Mouse (Mus musculus) layer of hippocampus, postnatal 10 days (tissue): ENCODE measurements around the gene Cstb. TPM values are rescaled to one million over a fixed set of nuclear protein-coding genes. Genes with fewer than 3 reads are reported as not detected.

ENCODE experiments used
- DNase-seq, 2 experiments: peaks; one replicate each; pipeline ENCODE4 v3.0.0; 2021; ENCODE audit warnings: low spot score in 2 of 2
- microRNA-seq, 2 experiments: library from miRNA; unstranded; fragments of <30 nt; microRNA quantifications; one replicate each; pipeline ENCODE4 v1.2.0; 2021
- total RNA-seq, 2 experiments: library from RNA; stranded (reverse); gene quantifications; 2 replicates each; pipeline ENCODE4 v1.2.3; 2021

Gene Cstb
- total RNA-seq, 2 experiments from 2014 or later, result 37.4 to 38.2 TPM

- no peak for DNase-seq
These were observed 33.1 kb downstream of the Cstb start for GRCm38 (mm10) chr10:78458348-78459111.

DNA sequence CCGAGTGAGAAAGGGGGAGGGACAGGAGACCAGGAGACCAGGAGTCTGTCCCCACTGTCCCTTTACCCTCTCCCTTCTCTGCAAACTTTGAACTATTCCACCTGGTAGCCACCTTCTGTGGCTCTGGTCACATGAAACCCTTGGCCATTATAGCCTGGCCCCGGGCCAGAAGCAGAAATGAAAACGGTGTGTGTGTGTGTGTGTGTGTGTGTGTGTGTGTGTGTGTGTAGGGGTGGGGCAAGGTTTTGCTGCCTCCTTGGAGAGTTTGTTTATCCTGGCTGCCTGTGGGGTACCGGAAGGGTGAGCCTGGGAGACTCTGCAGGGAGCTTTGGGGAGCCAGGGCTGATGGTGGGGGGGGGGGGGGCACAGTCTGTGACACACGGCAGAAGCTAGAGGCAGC, 35.0 kb downstream of the Cstb start:
- DNase-seq, result no peak

GRCm38 (mm10) chr10:78461767-78462166, 36.3 kb downstream of the Cstb start:
- DNase-seq, result no peak

DNA sequence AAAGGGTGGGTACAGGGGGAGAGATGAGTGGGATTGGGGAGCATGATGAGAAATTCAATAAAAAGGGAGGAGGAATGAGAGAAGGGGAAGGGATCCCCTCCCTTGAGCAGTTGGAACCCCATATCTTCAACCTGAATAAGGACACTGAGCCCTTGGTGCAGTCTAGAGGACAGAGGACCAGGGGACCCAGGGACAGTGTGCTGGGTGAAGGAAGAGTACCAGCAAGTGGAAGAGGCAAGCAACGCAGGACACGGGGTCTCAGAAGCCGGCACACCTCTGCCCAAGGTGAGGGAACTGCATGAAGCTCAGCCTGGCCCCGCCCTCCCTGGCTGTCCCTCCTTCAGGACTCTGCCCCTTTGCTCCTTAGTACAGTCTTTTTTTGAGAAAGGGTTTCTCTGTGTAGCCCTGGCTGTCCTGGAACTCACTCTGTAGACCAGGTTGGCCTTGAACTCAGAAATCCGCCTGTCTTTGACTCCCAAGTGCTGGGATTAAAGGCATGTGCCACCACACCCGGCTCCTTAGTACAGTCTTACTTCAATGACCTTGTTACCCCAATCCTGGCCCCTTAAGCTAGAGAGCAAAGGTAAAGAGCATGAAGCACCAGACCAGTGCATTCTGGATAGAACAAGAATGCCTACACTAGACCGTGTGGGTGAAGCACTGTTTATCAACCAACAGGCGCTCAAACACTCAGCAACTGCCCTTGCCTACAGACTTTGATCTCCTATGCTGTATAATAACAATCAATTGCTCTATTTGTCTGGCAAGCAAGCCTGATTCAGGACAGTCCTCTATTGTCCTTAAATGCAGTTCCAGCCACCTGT, 37.7 kb downstream of the Cstb start:
- DNase-seq, result no peak

- DNase-seq, result no peak
These were observed 38.3 kb downstream of the Cstb start for GRCm38 (mm10) chr10:78463769-78464167.

DNA sequence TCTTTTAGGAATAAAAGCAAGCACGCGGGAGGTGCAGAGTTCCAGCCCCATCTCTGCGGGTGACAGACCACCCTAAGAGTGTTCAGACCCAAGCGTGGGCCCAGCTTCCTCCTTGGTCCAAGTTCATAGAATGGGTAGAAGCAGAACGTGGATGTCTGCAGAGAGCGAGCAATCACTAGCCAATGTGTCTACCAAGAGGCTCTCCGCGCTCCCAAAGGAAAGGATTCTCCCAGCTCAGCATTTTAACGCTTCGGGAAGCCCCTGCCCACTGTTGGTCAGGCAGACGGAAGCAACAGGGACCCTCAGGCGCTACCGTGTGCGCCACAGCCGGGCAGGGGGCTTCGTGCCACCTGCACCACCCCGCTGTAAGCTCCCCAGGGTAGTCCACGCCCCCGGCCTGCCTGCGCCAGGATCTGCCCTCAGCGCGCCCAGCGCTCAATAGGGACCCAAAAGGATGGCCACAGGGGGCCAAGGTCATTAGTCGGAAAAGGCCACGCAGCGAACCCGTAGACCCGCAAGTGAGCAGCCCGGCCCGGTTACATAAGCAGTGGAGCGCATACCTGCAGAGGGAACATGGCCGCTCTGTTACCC, 38.8 kb downstream of the Cstb start:
- DNase-seq, result peak in 1 of 2 experiments; percentile 31

- DNase-seq, result peak; percentile 85 to 93
These were observed 39.3 kb downstream of the Cstb start, which contains the start of gene Pdxk for GRCm38 (mm10) chr10:78464792-78465207. Gene Pdxk, minus strand, starts transcription at chr10:78464975.

DNA sequence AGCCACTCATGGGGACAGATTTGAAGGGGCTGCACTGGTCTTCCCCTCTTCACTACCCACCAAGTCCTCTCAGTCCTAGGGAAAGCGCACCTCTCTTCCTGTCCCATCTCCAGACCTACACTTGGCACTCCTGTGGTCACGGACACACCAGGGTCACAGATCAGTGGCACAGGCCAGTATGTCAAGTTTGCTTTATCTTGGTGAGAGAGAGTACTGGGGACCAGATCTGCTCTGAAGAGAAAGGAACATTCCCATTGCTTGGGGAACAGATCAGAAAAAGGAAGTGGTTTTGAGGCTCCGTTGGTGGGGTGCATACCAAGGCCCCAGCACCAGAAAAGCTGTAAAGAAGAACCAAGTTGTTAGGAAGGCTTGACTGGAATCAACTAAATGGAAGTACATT, 40.0 kb downstream of the Cstb start:
- no peak for DNase-seq

GRCm38 (mm10) chr10:78466647-78467046, 41.2 kb downstream of the Cstb start:
- no peak for DNase-seq

- no peak for DNase-seq
These were observed 42.4 kb downstream of the Cstb start for GRCm38 (mm10) chr10:78467761-78468310.

DNA sequence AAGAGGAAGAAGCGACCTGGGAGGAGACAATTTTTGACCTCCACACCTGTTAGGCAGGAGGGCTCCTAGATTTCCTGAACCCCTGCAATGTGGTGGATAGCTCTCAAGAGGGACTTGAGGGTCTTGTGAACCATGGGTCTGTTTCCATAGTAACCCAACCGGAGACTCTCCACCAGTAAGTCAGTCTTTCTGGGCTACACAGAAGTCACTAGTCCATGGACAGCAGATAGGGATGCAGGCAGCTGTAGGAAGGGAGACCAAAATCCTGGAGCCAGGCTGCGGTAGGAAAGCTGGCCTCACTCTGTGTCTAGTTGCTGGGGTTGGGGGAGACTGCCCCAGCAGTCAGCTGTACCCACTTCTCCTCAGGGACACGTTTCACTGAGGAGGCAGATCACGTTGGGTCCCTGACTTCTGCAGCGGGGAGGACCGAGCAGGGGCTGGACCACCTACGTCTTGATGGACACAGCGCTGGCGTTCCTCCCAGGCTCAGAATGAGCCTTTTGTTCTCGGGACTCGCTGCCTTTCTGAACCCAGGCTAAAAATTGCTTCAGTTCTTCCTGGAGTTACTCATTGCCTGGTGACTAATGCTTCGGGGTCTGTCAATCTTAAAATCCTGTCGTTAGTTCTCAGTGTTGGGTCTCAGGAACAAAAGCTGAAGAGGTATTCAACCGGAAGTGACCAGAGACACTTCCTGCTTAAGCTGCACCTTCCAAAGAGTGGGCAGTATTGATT, 45.3 kb downstream of the Cstb start:
- DNase-seq, result no peak

DNA sequence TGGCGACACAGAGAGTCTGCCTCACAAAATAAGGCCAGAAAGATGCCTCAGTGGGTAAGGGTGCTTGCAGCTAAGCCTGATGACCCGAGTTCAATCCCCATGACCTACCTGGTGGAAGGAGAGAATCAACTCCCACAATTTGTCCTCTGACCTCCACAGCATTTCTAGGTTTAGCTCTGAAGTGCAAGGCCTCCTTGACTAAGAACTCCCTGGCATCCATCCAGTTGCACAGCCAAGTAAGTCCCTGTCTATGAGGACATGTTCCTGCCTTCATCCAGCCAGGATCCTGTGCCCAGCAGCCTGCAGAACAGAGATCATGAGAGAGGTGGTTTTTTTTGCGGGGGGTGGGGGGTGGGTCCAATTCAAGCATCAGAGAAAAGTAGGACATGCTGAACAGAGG, 46.6 kb downstream of the Cstb start:
- no peak for DNase-seq

- DNase-seq, result no peak
These were observed 48.0 kb downstream of the Cstb start for GRCm38 (mm10) chr10:78473434-78473833.

GRCm38 (mm10) chr10:78474759-78475158, 49.3 kb downstream of the Cstb start:
- DNase-seq, result no peak

DNA sequence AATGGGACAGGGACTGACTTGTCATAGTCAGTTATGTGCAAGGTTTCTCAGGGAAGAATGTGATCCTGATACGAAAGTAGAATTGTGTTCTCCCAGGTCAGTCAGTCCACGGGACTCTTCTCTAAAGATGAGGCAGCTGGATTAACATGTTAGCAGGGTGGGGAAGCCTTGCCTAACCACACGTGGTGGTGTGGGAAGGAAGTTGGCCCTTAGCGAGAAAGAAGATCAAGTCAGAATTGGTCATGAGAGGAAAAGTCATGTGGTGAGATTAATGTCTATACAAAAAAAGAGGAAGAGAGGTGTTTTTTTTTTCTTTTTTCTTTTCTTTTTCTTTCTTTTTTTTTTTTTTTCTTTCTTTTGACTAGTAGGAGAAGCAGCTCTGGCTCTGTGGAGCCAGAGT, 51.4 kb downstream of the Cstb start:
- no peak for DNase-seq

Small RNA genes lying within 50 kb of the gene (microRNA-seq; reads per million reads assigned to microRNA genes)
- gene Mir6410, result 0 reads per million in 2 experiments
- gene Mir6907, result 3.7 to 6.0 reads per million in 2 experiments
- gene Mir6908, result 0.39 to 1.1 reads per million in 2 experiments

Other genes with a start within 250 kb of the Cstb start
- gene Pwp2, start 240.5 kb upstream of the Cstb start, total RNA-seq, result 10 to 100 TPM; 18.1 to 21.0 TPM
- gene Trappc10, start 181.0 kb upstream of the Cstb start, total RNA-seq, result 10 to 100 TPM; 74.0 to 78.5 TPM
- gene Agpat3, start 73.2 kb upstream of the Cstb start, total RNA-seq, result 100 to 1,000 TPM; 247 to 258 TPM
- 100 to 1,000 TPM; 316 to 337 TPM for gene Rrp1, start 12.6 kb upstream of the Cstb start, total RNA-seq
- 10 to 100 TPM; 57.3 to 58.6 TPM for gene Pdxk, start 39.3 kb downstream of the Cstb start, total RNA-seq
- not detected for gene Olfr1358, start 91.8 kb downstream of the Cstb start, total RNA-seq
- gene Ilvbl, start 148.7 kb downstream of the Cstb start, total RNA-seq, result 10 to 100 TPM; 19.7 to 21.6 TPM
- 1 to 10 TPM; 4.8 to 6.2 TPM for gene Syde1, start 166.3 kb downstream of the Cstb start, total RNA-seq
- not detected for gene Olfr1357, start 192.4 kb downstream of the Cstb start, total RNA-seq